Mouse (Mus musculus) myocyte (in vitro differentiated cells): Measurements from ENCODE around the gene Gid8. TPM values are rescaled to one million over a fixed set of nuclear protein-coding genes. Genes with fewer than 3 reads are reported as not detected.

Experiments used
- H3K27me3 ChIP-seq: one replicate; pipeline ENCODE4 v1.6.1; 2011; ENCODE audit not compliant: control insufficient read depth, insufficient read depth, insufficient read length
- H3K36me3 ChIP-seq: one replicate; pipeline ENCODE4 v1.6.1; 2011; ENCODE audit not compliant: control insufficient read depth, insufficient read depth
- H3K4me2 ChIP-seq: one replicate; pipeline ENCODE4 v1.6.1; 2011; ENCODE audit warnings: low read depth, control low read depth
- H3K4me3 ChIP-seq: one replicate; pipeline ENCODE4 v1.5.1; 2011; ENCODE audit warnings: mild to moderate bottlenecking, control low read depth, moderate library complexity
- H3K79me2 ChIP-seq: one replicate; pipeline ENCODE4 v1.6.1; 2011; ENCODE audit not compliant: control insufficient read depth, insufficient read depth
- H3ac ChIP-seq: one replicate; pipeline ENCODE4 v1.6.1; 2011; ENCODE audit not compliant: control insufficient read depth, insufficient read length
- CEBPB ChIP-seq: IDR thresholded peaks from 2 replicates; pipeline ENCODE4 v1.6.1; 2011; ENCODE audit warnings: mild to moderate bottlenecking, moderate library complexity; ENCODE audit not compliant: poor library complexity, insufficient read depth, severe bottlenecking
- E2F4 ChIP-seq: IDR thresholded peaks from one replicate; pipeline ENCODE4 v1.6.1; 2011; ENCODE audit warnings: mild to moderate bottlenecking, control low read depth, moderate library complexity; ENCODE audit not compliant: insufficient read depth
- MAX ChIP-seq: IDR thresholded peaks from one replicate; pipeline ENCODE4 v1.6.1; 2011; ENCODE audit warnings: low read depth, mild to moderate bottlenecking, control low read depth
- MYOD1 ChIP-seq, 3 experiments: IDR thresholded peaks; one replicate each; pipeline ENCODE4 v1.6.1; 2011; ENCODE audit warnings: control low read depth in 2 of 3, low read depth in 2 of 3, mild to moderate bottlenecking in 2 of 3, moderate library complexity in 1 of 3; ENCODE audit not compliant: insufficient read length in 2 of 3, control insufficient read depth in 1 of 3
- MYOG ChIP-seq, 3 experiments: IDR thresholded peaks; one replicate each; pipeline ENCODE4 v1.6.1; 2011; ENCODE audit warnings: control low read depth in 2 of 3, low read depth in 2 of 3, mild to moderate bottlenecking in 2 of 3; ENCODE audit not compliant: insufficient read length in 2 of 3, control insufficient read depth in 1 of 3, insufficient read depth in 1 of 3
- POLR2A ChIP-seq: IDR thresholded peaks from one replicate; pipeline ENCODE4 v1.6.1; 2011; ENCODE audit warnings: low read depth, mild to moderate bottlenecking, control low read depth, moderate library complexity; ENCODE audit not compliant: insufficient read length
- POLR2AphosphoS2 ChIP-seq: IDR thresholded peaks from one replicate; pipeline ENCODE4 v1.6.1; 2011; ENCODE audit warnings: low read depth, control low read depth; ENCODE audit not compliant: insufficient read length
- REST ChIP-seq: IDR thresholded peaks from one replicate; pipeline ENCODE4 v1.6.1; 2011; ENCODE audit warnings: mild to moderate bottlenecking, control low read depth, moderate library complexity; ENCODE audit not compliant: insufficient read depth, insufficient read length
- SRF ChIP-seq: IDR thresholded peaks from one replicate; pipeline ENCODE4 v1.6.1; 2011; ENCODE audit warnings: low read depth; ENCODE audit not compliant: control insufficient read depth, insufficient read length
- TCF12 ChIP-seq: IDR thresholded peaks from one replicate; pipeline ENCODE4 v1.6.1; 2011; ENCODE audit warnings: mild to moderate bottlenecking, control low read depth; ENCODE audit not compliant: poor library complexity, insufficient read depth, severe bottlenecking
- TCF3 ChIP-seq: IDR thresholded peaks from one replicate; pipeline ENCODE4 v1.6.1; 2011; ENCODE audit warnings: low read depth, control low read depth; ENCODE audit not compliant: insufficient read length
- USF1 ChIP-seq: IDR thresholded peaks from one replicate; pipeline ENCODE4 v1.6.1; 2011; ENCODE audit warnings: low read depth, mild to moderate bottlenecking, control low read depth, moderate library complexity
- polyA plus RNA-seq: library from polyadenylated mRNA; unstranded; fragments of >200 nt; fragmentation: generic; extraction: Trizol; gene quantifications from one replicate; pipeline ENCODE4 v1.2.1, GENCODE M21; 2012; ENCODE audit warnings: missing spikeins

Gid8 gene
- polyA plus RNA-seq, 1 experiment = 44.9 TPM

DNA sequence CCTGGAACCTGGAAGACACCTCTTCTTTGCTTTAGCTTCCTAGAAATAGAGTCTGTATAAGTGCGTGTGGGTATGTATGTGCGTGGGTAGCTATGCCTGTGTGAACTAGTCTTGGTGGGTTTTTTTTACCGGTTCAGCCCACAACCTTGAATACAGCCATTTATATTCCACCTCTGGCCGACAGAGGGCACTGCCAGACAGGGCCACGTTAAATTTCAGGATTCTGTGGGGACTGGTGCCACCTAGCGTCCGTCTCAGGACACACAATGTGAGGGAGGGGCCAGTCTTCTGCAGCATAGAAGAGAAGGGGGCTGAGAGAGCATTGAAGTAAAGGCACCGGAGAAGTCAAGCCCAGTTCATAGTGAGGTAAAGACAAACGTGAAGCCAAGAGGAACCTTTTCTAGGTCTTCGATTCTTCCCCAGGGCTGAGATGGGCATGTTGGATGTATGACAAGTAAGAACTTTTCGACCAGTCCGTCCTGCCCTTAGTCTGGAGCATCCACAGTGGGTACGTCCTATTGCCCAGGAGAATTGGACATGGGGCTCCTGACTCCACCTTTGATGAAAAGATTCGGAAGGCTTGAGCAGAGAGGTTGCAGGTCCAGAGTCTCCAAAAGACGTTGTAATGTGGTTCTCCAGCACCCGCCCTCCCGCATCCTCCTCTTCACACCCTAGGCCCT is 35.5 kb downstream of the Gid8 start:
- Histone ChIP-seq H3K79me2 (no peaks in the 10 kb centered on the region), H3ac (no peak overlapping the region), H3K27me3 (peaks cover 11% of the 10 kb centered on the region), H3K36me3 (no peaks in the 10 kb centered on the region), H3K4me2 (no peak overlapping the region), H3K4me3 (no peak overlapping the region)
- TF ChIP-seq REST = no peak
- no peak for TF ChIP-seq POLR2AphosphoS2
- no peak for TF ChIP-seq USF1
- TF ChIP-seq TCF3 = no peak
- no peak for TF ChIP-seq SRF
- no peak for TF ChIP-seq MAX
- TF ChIP-seq POLR2A = no peak
- no peak for TF ChIP-seq MYOG (IDR thresholded peaks at IDR 0.05; ENCODE audit: control insufficient read depth in 1 of 3, insufficient read depth in 1 of 3, insufficient read length in 2 of 3, low read depth in 2 of 3)
- no peak for TF ChIP-seq MYOD1 (IDR thresholded peaks at IDR 0.05; ENCODE audit: control insufficient read depth in 1 of 3, insufficient read length in 2 of 3, low read depth in 2 of 3)
- TF ChIP-seq CEBPB = no peak
- no peak for TF ChIP-seq E2F4
- no peak for TF ChIP-seq TCF12

DNA sequence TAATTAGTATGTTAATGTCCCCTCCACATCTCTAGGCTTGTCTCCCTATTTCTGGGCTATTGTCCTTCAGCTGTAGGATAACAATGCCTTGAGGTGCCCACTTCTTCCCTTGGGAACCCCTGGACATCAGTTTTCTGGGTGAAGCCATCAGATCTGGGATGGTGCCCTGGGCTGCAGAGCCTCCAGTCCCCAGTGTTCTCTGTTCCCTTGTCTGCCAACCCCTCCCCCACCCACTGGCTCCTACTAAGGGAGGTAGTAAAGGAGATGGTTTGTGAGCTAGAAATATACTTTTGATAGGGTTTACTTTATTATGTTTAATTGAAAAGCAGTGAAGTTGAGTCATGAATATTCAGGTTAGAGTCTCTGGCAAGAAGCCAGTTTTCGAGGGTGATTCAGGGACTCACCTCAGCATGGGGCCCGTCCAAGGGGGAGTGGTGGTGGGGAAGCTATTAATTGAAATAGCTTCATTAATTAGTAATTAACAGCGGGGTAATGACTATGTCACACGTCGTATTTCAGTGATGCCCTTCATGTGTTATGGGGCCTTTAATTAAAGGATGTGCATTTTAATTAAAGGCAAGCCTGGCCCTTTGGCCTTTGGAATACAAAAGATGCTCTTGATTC is 36.8 kb downstream of the Gid8 start:
- H3K4me2 ChIP-seq = no peak overlapping the region
- TF ChIP-seq TCF12 (no peak), USF1 (no peak), MYOG (IDR thresholded peaks at IDR 0.05; ENCODE audit: control insufficient read depth in 1 of 3, insufficient read depth in 1 of 3, insufficient read length in 2 of 3, low read depth in 2 of 3) (no peak), POLR2A (no peak), SRF (no peak), CEBPB (no peak), POLR2AphosphoS2 (no peak), E2F4 (no peak), TCF3 (no peak), REST (no peak), MAX (no peak), MYOD1 (IDR thresholded peaks at IDR 0.05; ENCODE audit: control insufficient read depth in 1 of 3, insufficient read length in 2 of 3, low read depth in 2 of 3) (no peak)
- H3K4me3 ChIP-seq = no peak overlapping the region
- H3K27me3 ChIP-seq = no peaks in the 10 kb centered on the region
- H3K79me2 ChIP-seq = no peaks in the 10 kb centered on the region
- H3K36me3 ChIP-seq = no peaks in the 10 kb centered on the region
- no peak overlapping the region for H3ac ChIP-seq

DNA sequence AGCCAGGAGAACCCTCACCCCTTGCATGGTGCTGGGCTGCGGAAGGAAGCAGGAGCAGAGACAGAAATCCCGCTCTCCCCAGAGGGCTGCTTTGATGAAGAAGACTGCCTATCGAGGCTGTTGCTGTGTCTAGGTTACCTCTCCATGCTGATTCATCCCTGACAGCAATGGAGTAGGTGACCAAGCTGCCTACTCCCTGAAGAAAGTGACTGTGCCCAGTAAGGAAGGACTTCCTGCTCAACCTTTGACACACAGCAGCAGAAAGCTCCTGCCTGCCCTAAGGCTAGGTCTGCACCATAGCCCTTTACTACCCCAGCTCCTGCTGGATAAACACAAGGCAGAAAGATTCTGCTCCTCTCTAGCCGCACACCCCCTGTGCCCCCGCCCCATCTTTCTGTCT is 39.0 kb downstream of the Gid8 start:
- Histone ChIP-seq H3K27me3 (no peaks in the 10 kb centered on the region), H3K4me3 (no peak overlapping the region), H3K79me2 (no peaks in the 10 kb centered on the region), H3ac (no peak overlapping the region), H3K36me3 (no peaks in the 10 kb centered on the region), H3K4me2 (no peak overlapping the region)
- no peak for TF ChIP-seq TCF3
- TF ChIP-seq POLR2AphosphoS2 = no peak
- no peak for TF ChIP-seq REST
- no peak for TF ChIP-seq E2F4
- no peak for TF ChIP-seq CEBPB
- TF ChIP-seq MYOG (IDR thresholded peaks at IDR 0.05; ENCODE audit: control insufficient read depth in 1 of 3, insufficient read depth in 1 of 3, insufficient read length in 2 of 3, low read depth in 2 of 3) = no peak
- TF ChIP-seq MYOD1 (IDR thresholded peaks at IDR 0.05; ENCODE audit: control insufficient read depth in 1 of 3, insufficient read length in 2 of 3, low read depth in 2 of 3) = no peak
- TF ChIP-seq SRF = no peak
- no peak for TF ChIP-seq MAX
- TF ChIP-seq POLR2A = no peak
- no peak for TF ChIP-seq TCF12

DNA sequence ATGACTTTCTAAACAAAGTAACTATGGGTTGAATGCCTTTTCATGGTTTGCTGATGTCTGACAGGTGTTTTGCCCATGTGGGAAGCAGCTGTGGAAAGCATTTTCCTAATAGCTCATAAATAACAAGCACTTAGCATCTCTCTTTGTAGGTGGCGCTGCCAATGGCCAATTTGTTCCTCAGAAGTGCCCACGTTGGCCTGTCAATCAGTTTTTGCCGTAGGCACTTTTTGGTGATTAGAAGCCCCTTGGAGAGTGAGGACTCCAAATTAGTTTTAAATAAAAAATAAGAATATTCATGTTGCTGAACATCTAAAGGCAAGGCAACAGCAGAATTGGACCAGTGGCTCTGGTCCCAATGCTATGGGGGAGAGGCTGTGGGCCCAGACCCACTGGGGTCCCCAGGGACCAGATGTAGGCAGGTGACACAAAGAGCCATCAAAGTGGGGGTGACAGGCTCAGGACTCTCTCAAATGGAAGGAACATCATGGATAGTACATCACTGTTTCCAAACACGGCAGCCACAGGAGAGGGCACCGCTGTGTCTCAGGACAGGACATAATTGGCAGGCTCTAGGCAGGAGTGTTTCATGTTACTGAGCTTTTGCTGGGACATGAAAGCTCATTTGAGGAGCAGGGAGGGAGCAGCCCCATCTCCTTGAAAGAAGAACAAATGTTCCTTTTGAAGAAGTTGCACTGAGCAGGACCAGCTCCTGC is 45.2 kb downstream of the Gid8 start:
- Histone ChIP-seq H3K79me2 (no peaks in the 10 kb centered on the region), H3K27me3 (peaks cover 8% of the 10 kb centered on the region), H3K4me2 (no peak overlapping the region), H3K36me3 (no peaks in the 10 kb centered on the region), H3ac (no peak overlapping the region), H3K4me3 (no peak overlapping the region)
- TF ChIP-seq CEBPB (no peak), POLR2AphosphoS2 (no peak), MAX (no peak), MYOD1 (IDR thresholded peaks at IDR 0.05; ENCODE audit: control insufficient read depth in 1 of 3, insufficient read length in 2 of 3, low read depth in 2 of 3) (no peak), TCF12 (no peak), E2F4 (no peak), POLR2A (no peak), SRF (no peak), USF1 (no peak), TCF3 (no peak), MYOG (IDR thresholded peaks at IDR 0.05; ENCODE audit: control insufficient read depth in 1 of 3, insufficient read depth in 1 of 3, insufficient read length in 2 of 3, low read depth in 2 of 3) (no peak), REST (no peak)
